Mouse (Mus musculus): ENCODE measurements around the gene Olfr575. TPM values are rescaled to one million over a fixed set of nuclear protein-coding genes. Genes with fewer than 3 reads are reported as not detected.

Olfr575 gene
- not detected in 2 replicates for polyA plus RNA-seq (2015; fragmentation: Nextera tagmentation; extraction: Ambion mirVana)

- no peak within 1 kb of the TSS for H3K4me2 ChIP-seq
- H3K36me3 ChIP-seq: no peaks in the 10 kb centered on the region
- H3K27ac ChIP-seq: no peak within 1 kb of the TSS
- H3K9ac ChIP-seq: no peak within 1 kb of the TSS
- no peaks in the 10 kb centered on the region for H3K9me3 ChIP-seq
- no peaks in the 10 kb centered on the region for H3K27me3 ChIP-seq
- WGBS: 38% methylated on average over 1 of the region's 1 CpGs
- ATAC-seq (ENCODE audit: borderline replicate concordance, extremely low read depth, low FRiP score, low TSS enrichment): no peak
- no peaks in the 10 kb centered on the region for H3K4me1 ChIP-seq
- no peak within 1 kb of the TSS for H3K4me3 ChIP-seq
Observed at GRCm38 (mm10) chr7:102958593-102958992, at the start of gene Olfr575. Gene Olfr575 (minus strand): TSS chr7:102958775.

GRCm38 (mm10) chr7:102989224-102989623, 30.6 kb upstream of the Olfr575 start, which contains the start of gene Olfr578:
Gene Olfr578 (minus strand): TSS chr7:102989324.
- no peak within 1 kb of the TSS for H3K4me2 ChIP-seq
- no peaks in the 10 kb centered on the region for H3K9me3 ChIP-seq
- H3K4me3 ChIP-seq: no peak within 1 kb of the TSS
- no peaks in the 10 kb centered on the region for H3K27me3 ChIP-seq
- H3K36me3 ChIP-seq: no peaks in the 10 kb centered on the region
- no peaks in the 10 kb centered on the region for H3K4me1 ChIP-seq
- ATAC-seq (ENCODE audit: borderline replicate concordance, extremely low read depth, low FRiP score, low TSS enrichment): no peak
- H3K27ac ChIP-seq: no peak within 1 kb of the TSS
- 55% methylated on average over 3 of the region's 3 CpGs for WGBS
- no peak within 1 kb of the TSS for H3K9ac ChIP-seq

GRCm38 (mm10) chr7:102975843-102976242, 17.3 kb upstream of the Olfr575 start, which contains the start of gene Olfr577:
Gene Olfr577 (minus strand): TSS chr7:102975943.
- Histone ChIP-seq H3K9ac (no peak within 1 kb of the TSS), H3K27me3 (no peaks in the 10 kb centered on the region), H3K4me3 (no peak within 1 kb of the TSS), H3K4me1 (no peaks in the 10 kb centered on the region), H3K4me2 (no peak within 1 kb of the TSS), H3K27ac (no peak within 1 kb of the TSS), H3K9me3 (no peaks in the 10 kb centered on the region), H3K36me3 (no peaks in the 10 kb centered on the region)
- no peak for ATAC-seq (ENCODE audit: borderline replicate concordance, extremely low read depth, low FRiP score, low TSS enrichment)
- WGBS: 67% methylated on average over 2 of the region's 2 CpGs

- Histone ChIP-seq H3K9ac (no peak overlapping the region), H3K27me3 (no peaks in the 10 kb centered on the region), H3K4me1 (no peaks in the 10 kb centered on the region), H3K4me2 (no peak overlapping the region), H3K9me3 (no peaks in the 10 kb centered on the region), H3K4me3 (no peak overlapping the region), H3K27ac (no peak overlapping the region), H3K36me3 (no peaks in the 10 kb centered on the region)
- ATAC-seq (ENCODE audit: borderline replicate concordance, extremely low read depth, low FRiP score, low TSS enrichment): no peak
- 50% methylated on average over 1 of the region's 1 CpGs for WGBS
Observed at GRCm38 (mm10) chr7:102974399-102974798, 15.8 kb upstream of the Olfr575 start.

GRCm38 (mm10) chr7:102962360-102962759, 3.8 kb upstream of the Olfr575 start, which contains the start of gene Olfr576:
Gene Olfr576 (plus strand): TSS chr7:102962660.
- H3K9me3 ChIP-seq: no peaks in the 10 kb centered on the region
- H3K4me2 ChIP-seq: no peak within 1 kb of the TSS
- H3K27ac ChIP-seq: no peak within 1 kb of the TSS
- no peaks in the 10 kb centered on the region for H3K27me3 ChIP-seq
- H3K4me3 ChIP-seq: no peak within 1 kb of the TSS
- H3K36me3 ChIP-seq: no peaks in the 10 kb centered on the region
- WGBS: 11% methylated on average over 2 of the region's 2 CpGs
- no peaks in the 10 kb centered on the region; the same call in 1 of the 2 replicates for H3K4me1 ChIP-seq
- ATAC-seq (ENCODE audit: borderline replicate concordance, extremely low read depth, low FRiP score, low TSS enrichment): no peak
- no peak within 1 kb of the TSS for H3K9ac ChIP-seq

GRCm38 (mm10) chr7:102958137-102958536, 438 bp downstream of the Olfr575 start:
- no peaks in the 10 kb centered on the region for H3K4me1 ChIP-seq
- no peaks in the 10 kb centered on the region for H3K9me3 ChIP-seq
- H3K4me2 ChIP-seq: no peak overlapping the region
- no peak overlapping the region for H3K9ac ChIP-seq
- no peaks in the 10 kb centered on the region for H3K36me3 ChIP-seq
- no peak overlapping the region for H3K4me3 ChIP-seq
- no peak for ATAC-seq (ENCODE audit: borderline replicate concordance, extremely low read depth, low FRiP score, low TSS enrichment)
- 53% methylated on average over 3 of the region's 3 CpGs for WGBS
- H3K27me3 ChIP-seq: no peaks in the 10 kb centered on the region
- H3K27ac ChIP-seq: no peak overlapping the region

- H3K27me3 ChIP-seq: no peaks in the 10 kb centered on the region
- ATAC-seq (ENCODE audit: borderline replicate concordance, extremely low read depth, low FRiP score, low TSS enrichment): no peak
- no peaks in the 10 kb centered on the region for H3K36me3 ChIP-seq
- no peak overlapping the region for H3K4me3 ChIP-seq
- H3K4me1 ChIP-seq: no peaks in the 10 kb centered on the region
- whole genome bisulfite sequencing: 37% methylated on average over 1 of the region's 1 CpGs
- H3K9ac ChIP-seq: no peak overlapping the region
- H3K4me2 ChIP-seq: no peak overlapping the region
- H3K9me3 ChIP-seq: no peaks in the 10 kb centered on the region
- H3K27ac ChIP-seq: no peak overlapping the region
Observed at GRCm38 (mm10) chr7:102950732-102951131, 7.8 kb downstream of the Olfr575 start.

GRCm38 (mm10) chr7:102948167-102948566, 10.4 kb downstream of the Olfr575 start, which contains the start of gene Olfr574:
Gene Olfr574 (plus strand): TSS chr7:102948467.
- no peak within 1 kb of the TSS for H3K27ac ChIP-seq
- no peaks in the 10 kb centered on the region for H3K36me3 ChIP-seq
- H3K9ac ChIP-seq: no peak within 1 kb of the TSS
- H3K4me1 ChIP-seq: no peaks in the 10 kb centered on the region
- no peaks in the 10 kb centered on the region for H3K27me3 ChIP-seq
- no peak within 1 kb of the TSS for H3K4me2 ChIP-seq
- H3K9me3 ChIP-seq: no peaks in the 10 kb centered on the region
- WGBS: 85% methylated on average over 1 of the region's 1 CpGs
- no peak for ATAC-seq (ENCODE audit: borderline replicate concordance, extremely low read depth, low FRiP score, low TSS enrichment)
- H3K4me3 ChIP-seq: no peak within 1 kb of the TSS

- H3K36me3 ChIP-seq: no peaks in the 10 kb centered on the region
- ATAC-seq (ENCODE audit: borderline replicate concordance, extremely low read depth, low FRiP score, low TSS enrichment): no peak
- no peaks in the 10 kb centered on the region for H3K4me1 ChIP-seq
- WGBS: 83% methylated on average over 1 of the region's 1 CpGs
- H3K27me3 ChIP-seq: no peaks in the 10 kb centered on the region
- H3K9ac ChIP-seq: no peak overlapping the region
- H3K27ac ChIP-seq: no peak overlapping the region
- H3K9me3 ChIP-seq: no peaks in the 10 kb centered on the region
- H3K4me2 ChIP-seq: no peak overlapping the region
- H3K4me3 ChIP-seq: no peak overlapping the region
Observed at GRCm38 (mm10) chr7:102943417-102943816, 15.2 kb downstream of the Olfr575 start.

- 76% methylated on average over 2 of the region's 2 CpGs for WGBS
- no peak within 1 kb of the TSS for H3K4me3 ChIP-seq
Observed at GRCm38 (mm10) chr7:102942475-102942874, 16.1 kb downstream of the Olfr575 start, which contains the start of gene Olfr573-ps1. Gene Olfr573-ps1 (minus strand): TSS chr7:102942575.

GRCm38 (mm10) chr7:102927105-102927504, 31.5 kb downstream of the Olfr575 start:
- no peak for ATAC-seq (ENCODE audit: borderline replicate concordance, extremely low read depth, low FRiP score, low TSS enrichment)
- Histone ChIP-seq H3K27ac (no peak overlapping the region), H3K4me2 (no peak overlapping the region), H3K36me3 (no peaks in the 10 kb centered on the region), H3K9me3 (no peaks in the 10 kb centered on the region), H3K4me1 (no peaks in the 10 kb centered on the region), H3K9ac (no peak overlapping the region), H3K27me3 (no peaks in the 10 kb centered on the region), H3K4me3 (no peak overlapping the region)
- 58% methylated on average over 3 of the region's 3 CpGs for WGBS

More at GRCm38 (mm10) chr7:102942475-102942874, 16.1 kb downstream of the Olfr575 start, which contains the start of gene Olfr573-ps1:
- H3K27ac ChIP-seq: no peak within 1 kb of the TSS
- H3K36me3 ChIP-seq: no peaks in the 10 kb centered on the region
- no peaks in the 10 kb centered on the region for H3K4me1 ChIP-seq
- H3K4me2 ChIP-seq: no peak within 1 kb of the TSS
- no peaks in the 10 kb centered on the region for H3K27me3 ChIP-seq
- H3K9me3 ChIP-seq: no peaks in the 10 kb centered on the region
- no peak within 1 kb of the TSS for H3K9ac ChIP-seq
- ATAC-seq (ENCODE audit: borderline replicate concordance, extremely low read depth, low FRiP score, low TSS enrichment): no peak

- Histone ChIP-seq H3K4me3 (no peak within 1 kb of the TSS), H3K27me3 (no peaks in the 10 kb centered on the region), H3K27ac (no peak within 1 kb of the TSS), H3K9ac (no peak within 1 kb of the TSS), H3K9me3 (no peaks in the 10 kb centered on the region), H3K4me1 (no peaks in the 10 kb centered on the region), H3K4me2 (no peak within 1 kb of the TSS), H3K36me3 (no peaks in the 10 kb centered on the region)
- WGBS: 47% methylated on average over 1 of the region's 1 CpGs
- ATAC-seq (ENCODE audit: borderline replicate concordance, extremely low read depth, low FRiP score, low TSS enrichment): no peak
Observed at GRCm38 (mm10) chr7:102924109-102924508, 34.5 kb downstream of the Olfr575 start, which contains the start of gene Olfr572. Gene Olfr572 (plus strand): TSS chr7:102924409.
